Mouse (Mus musculus) kidney, adult 2 months (tissue): Measurements from ENCODE around the gene Lingo3.

ENCODE experiments used
- CTCF ChIP-seq: fragments of 200-500 bp; conservative IDR thresholded peaks from 2 replicates; pipeline ENCODE4 v1.5.1; 2011; ENCODE audit warnings: low read depth, mild to moderate bottlenecking, control low read depth, low read length, moderate library complexity, mixed read lengths; ENCODE audit not compliant: insufficient read depth, insufficient read length
- POLR2A ChIP-seq: fragments of 200-500 bp; IDR thresholded peaks from one replicate; pipeline ENCODE4 v1.6.1; 2011; ENCODE audit warnings: low read depth, low read length, control low read depth

DNA sequence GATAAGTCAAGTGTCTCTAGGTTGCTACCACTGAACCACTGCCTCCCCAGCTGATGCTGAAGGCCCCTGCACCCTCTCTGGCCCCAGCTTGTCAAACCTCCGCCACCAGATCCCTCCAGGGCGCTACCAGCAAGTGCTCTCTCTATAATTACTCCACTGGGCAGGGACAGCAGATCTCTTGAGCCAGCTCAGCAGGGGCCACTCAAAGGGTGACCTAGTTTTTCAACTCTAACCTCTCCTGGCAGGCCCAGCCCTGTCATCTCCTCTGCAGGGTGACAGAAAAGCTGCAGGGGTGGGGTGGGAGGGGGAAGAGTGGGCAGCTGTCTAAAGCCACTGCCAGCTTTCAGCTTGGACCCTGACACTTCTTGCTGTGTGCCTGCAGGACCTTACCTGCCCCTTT is 6.0 kb downstream of the Lingo3 start:
- TF ChIP-seq CTCF (no peak), POLR2A (no peak)
